Mouse (Mus musculus) heart, adult 8-10 months (tissue): ENCODE measurements around the gene Ick. TPM values are rescaled to one million over a fixed set of nuclear protein-coding genes. Genes with fewer than 3 reads are reported as not detected.

Experiments used
- DNase-seq: peaks from one replicate; pipeline ENCODE4 v3.0.0; 2022; ENCODE audit warnings: low spot score
- total RNA-seq, 4 experiments: library from RNA; stranded (reverse); gene quantifications; 2 replicates each; pipeline ENCODE4 v1.2.4; 2022

The Ick gene
- total RNA-seq, 4 experiments from 2014 or later = 12.7 to 14.3 (median 13.3) TPM

- no peak for DNase-seq
Measured at GRCm38 (mm10) chr9:78190651-78191634, 82.0 kb downstream of the Ick start.

DNA sequence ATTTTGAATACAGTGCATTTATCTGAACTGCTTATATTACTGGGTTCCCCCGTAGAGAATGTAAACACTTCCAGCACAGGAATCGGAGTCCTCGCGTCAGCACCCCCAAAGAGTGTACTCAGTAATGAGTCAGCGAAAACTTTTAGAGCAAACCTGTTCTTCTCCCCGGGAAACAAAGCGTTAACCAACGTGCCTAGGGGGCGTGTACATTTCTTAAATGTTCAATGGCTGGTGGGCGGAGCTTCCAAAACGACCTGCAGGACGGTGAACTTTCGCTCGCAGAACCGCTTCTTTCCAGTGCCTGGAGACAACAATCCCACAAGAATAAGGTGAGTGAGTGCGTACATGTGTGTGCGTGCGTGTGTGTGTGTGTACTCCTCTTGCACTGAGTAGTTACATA lies 82.7 kb downstream of the Ick start:
- DNase-seq = peak; percentile 39

DNA sequence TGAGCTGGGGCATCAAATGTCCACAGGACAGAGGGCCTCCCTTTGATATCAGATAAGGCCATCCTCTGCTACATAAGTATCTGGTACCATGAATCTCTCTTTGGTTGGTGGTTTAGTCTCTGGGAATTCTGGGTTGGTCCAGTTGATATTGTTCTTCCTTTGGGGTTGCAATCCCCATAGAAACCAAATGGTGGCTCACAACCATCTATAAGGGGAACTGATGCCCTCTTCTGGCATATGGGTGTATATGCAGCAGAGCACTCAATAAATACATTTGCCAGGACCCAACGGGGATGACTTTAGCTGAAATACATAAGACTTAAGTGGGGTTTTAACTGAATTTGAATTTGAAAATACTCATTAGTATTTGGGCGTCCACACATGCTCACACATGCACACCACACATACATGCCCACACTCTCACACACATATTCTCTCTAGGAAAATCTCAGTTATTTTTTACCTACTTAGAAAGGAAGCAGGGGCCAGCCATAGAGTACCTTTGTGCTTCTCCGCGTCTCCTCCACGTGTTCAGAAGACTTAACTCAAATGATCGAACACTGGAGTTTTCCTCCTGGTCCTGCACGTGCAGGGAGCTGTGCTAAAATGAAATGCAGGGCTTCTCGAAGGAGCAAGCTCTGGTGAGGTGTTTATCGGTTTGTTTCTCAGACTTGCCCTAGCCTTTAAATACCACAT lies 85.1 kb downstream of the Ick start:
- peak; percentile 60 for DNase-seq

GRCm38 (mm10) chr9:78195034-78195433 lies 86.0 kb downstream of the Ick start:
- no peak for DNase-seq

DNA sequence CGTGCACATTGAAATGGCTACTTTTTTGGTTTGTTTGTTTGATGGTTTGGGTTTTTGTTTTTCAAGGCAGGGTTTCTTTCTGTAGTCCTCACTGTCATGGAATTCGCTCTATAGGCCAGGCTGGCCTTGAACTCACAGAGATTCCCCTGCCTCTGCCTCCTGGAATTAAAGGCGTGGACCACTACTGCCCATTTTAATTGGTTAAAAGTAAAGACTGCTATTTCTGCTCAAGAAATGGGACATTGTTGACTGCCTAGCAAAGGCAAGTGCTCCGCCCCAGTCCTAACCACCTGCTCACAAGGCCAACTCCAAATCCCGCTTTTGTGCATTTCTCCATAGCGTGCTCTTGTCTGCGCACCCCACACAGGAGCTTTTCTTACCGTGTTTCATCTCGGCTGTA lies 88.8 kb downstream of the Ick start:
- no peak for DNase-seq

- DNase-seq = no peak
Measured at GRCm38 (mm10) chr9:78204194-78204593, 95.2 kb downstream of the Ick start.

DNA sequence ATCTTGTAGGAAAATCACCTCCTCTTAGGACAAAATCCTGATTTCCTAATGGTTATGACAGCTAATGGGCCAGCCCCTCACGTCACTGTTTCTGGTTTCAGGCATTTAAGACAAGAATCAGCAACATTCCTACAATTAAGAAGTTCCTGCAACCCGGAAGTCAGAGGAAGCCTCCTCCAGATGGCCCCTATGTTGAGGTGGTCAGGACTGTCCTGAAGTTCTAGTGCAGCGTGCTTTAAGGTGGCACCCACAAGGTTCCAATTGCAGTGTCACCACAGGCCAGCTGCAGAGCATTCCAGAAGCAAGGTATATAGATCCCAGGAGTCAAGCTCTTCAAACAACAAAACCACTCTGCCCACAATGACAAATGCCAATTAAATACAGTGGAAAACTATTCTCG lies 100.0 kb downstream of the Ick start:
- no peak for DNase-seq

GRCm38 (mm10) chr9:78210079-78210478 lies 101.1 kb downstream of the Ick start:
- no peak for DNase-seq

- DNase-seq = no peak
Measured at GRCm38 (mm10) chr9:78210821-78211220, 101.8 kb downstream of the Ick start.

DNA sequence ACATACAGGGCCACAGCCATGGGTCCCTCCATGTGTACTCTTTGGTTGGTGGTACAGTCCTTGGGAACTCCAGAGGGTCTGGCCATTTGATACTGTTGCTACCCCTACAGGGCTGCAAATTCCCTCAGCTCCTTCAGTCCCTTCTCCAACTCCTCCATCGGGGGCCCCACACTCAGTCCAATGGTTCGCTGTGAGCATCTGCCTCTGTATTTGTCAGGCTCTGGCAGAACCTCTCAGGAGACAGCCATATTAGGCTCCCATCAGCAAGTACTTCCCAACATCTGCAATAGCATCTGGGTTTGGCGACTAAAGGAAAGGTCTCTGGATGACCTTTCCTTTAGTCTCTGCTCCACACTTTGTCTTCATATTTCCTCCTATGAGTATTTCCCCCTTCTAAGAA lies 102.5 kb downstream of the Ick start:
- DNase-seq = no peak

- DNase-seq = no peak
Measured at GRCm38 (mm10) chr9:78212341-78213049, 103.5 kb downstream of the Ick start.

- no peak for DNase-seq
Measured at GRCm38 (mm10) chr9:78217074-78217473, 108.1 kb downstream of the Ick start.

Other genes starting within 250 kb of the Ick start
- gene Elovl5, start 191.8 kb upstream of the Ick start, total RNA-seq = 10 to 100 TPM; 26.6 to 33.0 (median 29.9) TPM
- gene Gcm1, start 57.3 kb upstream of the Ick start, total RNA-seq = not detected
- gene Fbxo9, start 127 bp upstream of the Ick start, total RNA-seq = 10 to 100 TPM; 30.9 to 50.6 (median 45.5) TPM
- 100 to 1,000 TPM; 108 to 158 (median 147) TPM for gene Gsta4, start 73.6 kb downstream of the Ick start, total RNA-seq
- 10 to 100 TPM in 2 of 4 experiments, 1 to 10 TPM in 2; 2.9 to 17.3 (median 7.6) TPM for gene Gsta1, start 121.5 kb downstream of the Ick start, total RNA-seq
- gene Gm3776, start 147.9 kb downstream of the Ick start, total RNA-seq = 1 to 10 TPM in 3 of 4 experiments, under 1 TPM in 1; 0.43 to 6.3 (median 2.7) TPM
- 1 to 10 TPM in 2 of 4 experiments, under 1 TPM in 1, not detected in 1; 0.73 to 3.2 (median 2.0) TPM for gene Gm10639, start 180.7 kb downstream of the Ick start, total RNA-seq
- not detected for gene Omt2a, start 205.6 kb downstream of the Ick start, total RNA-seq
- gene Omt2b, start 218.4 kb downstream of the Ick start, total RNA-seq = not detected
- gene Gsta2, start 246.6 kb downstream of the Ick start, total RNA-seq = 1 to 10 TPM; 1.4 to 4.4 (median 2.6) TPM